Mouse (Mus musculus) cortical plate, adult 2 months (tissue): Measurements from ENCODE around the gene Morc4.

Experiments
- CTCF ChIP-seq: fragments of 200-500 bp; IDR thresholded peaks from 2 replicates; pipeline ENCODE4 v1.5.1; 2011; ENCODE audit warnings: mild to moderate bottlenecking, control low read depth, low read length; ENCODE audit not compliant: insufficient read depth; ENCODE audit errors: extremely low read depth
- POLR2A ChIP-seq: fragments of 200-500 bp; IDR thresholded peaks from 2 replicates; pipeline ENCODE4 v1.6.1; 2011; ENCODE audit warnings: mild to moderate bottlenecking, low read length, control low read depth; ENCODE audit not compliant: insufficient read depth; ENCODE audit errors: extremely low read depth

- TF ChIP-seq POLR2A = no peak
- no peak for TF ChIP-seq CTCF
These were observed 6.5 kb upstream of the Morc4 start for GRCm38 (mm10) chrX:139877936-139878335.
